Mouse (Mus musculus): ENCODE data around the gene Masp1.

The Masp1 gene

DNA sequence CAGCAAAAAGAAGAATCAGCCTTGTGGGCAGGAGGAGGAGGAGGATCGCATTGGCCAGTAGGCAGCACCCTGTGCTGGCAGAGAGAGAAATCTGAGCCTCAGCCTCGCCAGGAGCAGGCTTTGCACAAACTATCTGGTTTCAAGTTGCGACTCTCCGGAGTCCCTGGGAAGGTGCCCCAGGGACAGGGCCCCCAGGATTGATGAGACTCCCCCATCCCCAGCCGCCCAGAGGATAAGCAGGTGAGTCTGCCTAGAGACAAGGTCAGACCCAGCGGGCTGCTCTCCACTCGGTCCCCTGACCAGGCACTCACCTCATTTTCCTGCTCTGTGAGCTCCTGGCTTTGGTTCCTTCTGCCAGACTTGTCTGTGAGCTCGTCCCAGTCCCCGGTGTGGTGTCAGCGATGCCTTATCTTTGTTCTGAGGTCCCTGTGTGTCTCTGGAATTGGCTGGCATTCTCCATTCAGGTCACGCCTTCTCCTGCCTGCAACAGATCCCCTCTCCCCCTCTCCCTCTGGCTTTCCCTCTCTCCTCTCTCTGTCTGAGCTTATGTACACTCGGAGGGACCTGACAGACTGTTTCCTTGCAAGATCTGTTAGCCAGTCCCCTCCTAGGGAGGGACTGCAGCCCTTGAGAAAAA, at the start of gene Masp1, which contains the start of gene Rtp4:
Gene Masp1, minus strand, starts transcription at position 581 of the 637 bp plus-strand sequence.
Gene Rtp4, plus strand, starts transcription at position 57 of the 637 bp plus-strand sequence.
- DNase-seq (ENCODE audit: low spot score in 2 of 2) = no peak

DNA sequence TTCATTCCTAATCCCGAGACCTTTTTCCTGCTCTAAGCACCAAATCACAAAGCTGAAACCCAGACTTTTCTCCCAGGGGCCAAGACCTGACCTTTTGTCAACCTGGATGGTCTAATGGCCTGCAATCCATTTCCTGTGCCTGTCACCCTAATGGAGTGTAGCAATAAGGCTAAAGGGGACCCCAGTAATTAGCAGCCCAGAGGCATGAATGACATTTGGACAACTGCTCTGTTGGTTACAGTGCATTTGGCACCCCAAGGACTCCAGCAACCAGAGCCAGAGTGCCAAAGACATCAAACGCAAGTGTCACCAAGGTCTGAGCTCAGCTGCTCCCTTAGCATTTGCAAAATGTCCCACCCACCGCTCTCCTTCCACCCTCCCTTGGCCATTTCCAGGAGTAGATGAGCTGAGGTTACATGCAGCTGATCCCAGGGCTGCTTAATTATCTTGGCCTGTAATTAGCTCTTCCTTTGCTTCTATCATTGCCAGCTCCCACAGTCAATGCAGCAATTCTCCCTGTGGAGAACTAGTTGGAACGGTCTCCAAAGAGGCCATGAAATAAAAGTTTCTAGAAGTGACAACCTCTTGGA, 47.8 kb upstream of the Masp1 start:
- DNase-seq (ENCODE audit: low spot score in 2 of 2) = no peak

DNA sequence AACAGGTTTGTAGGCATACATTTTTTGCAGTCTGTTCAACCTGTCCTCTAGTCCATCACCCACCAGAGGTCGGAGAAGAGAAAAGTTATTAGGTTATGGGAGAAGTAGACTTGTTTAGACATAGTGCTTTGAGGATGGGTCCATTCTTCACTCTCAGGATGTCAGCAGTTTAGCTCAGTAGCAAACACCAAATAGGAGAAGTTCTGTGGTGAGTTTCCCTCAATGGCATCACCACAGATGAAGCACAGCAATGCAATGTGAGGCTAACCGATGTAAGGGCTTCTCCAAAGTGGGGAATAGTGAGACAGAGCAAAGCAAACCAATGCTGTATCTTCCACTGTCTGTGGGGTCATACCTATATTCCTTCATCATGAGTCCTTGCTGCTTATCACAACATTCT, 37.1 kb upstream of the Masp1 start:
- DNase-seq (ENCODE audit: low spot score in 2 of 2) = no peak

DNA sequence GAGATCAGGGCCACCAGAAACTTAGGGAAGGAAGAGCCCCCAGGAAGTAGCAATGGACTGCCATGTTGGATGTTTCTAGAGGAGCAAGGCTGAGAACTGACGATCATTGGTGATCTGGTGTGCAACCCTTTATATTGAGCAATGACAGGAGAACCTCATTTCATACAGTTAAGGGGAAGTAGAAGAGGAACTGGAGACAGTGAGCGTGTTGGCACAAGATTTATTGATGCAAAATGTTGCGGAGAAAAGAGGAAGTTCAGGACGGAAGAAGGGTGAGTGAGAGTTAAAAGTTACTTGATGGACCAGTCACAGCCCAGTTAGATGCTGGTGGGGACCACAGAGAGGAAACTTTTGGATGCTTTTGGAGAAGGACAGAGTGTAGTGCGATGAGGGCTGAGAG, 36.6 kb upstream of the Masp1 start:
- DNase-seq (ENCODE audit: low spot score in 2 of 2) = no peak

DNA sequence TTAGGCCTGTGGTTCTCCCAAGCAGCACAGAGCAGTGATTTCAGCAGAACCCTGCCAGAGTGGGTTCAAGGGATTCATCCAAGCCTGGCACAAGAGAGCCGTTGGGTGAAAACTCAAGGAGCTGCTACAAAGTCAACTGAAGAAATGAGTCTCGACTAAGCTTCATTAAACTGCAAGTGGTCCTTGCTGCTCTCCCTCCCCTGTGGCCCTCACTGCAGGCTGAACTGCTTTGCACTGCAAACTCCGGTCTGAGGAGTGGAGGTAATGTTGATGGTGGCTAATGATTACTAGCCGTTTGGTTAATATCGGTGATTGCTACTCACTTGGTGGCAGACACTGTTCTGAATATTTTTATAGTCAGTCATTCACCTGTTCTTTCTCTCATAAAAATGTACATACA, 34.1 kb upstream of the Masp1 start:
- DNase-seq (ENCODE audit: low spot score in 2 of 2) = no peak

DNA sequence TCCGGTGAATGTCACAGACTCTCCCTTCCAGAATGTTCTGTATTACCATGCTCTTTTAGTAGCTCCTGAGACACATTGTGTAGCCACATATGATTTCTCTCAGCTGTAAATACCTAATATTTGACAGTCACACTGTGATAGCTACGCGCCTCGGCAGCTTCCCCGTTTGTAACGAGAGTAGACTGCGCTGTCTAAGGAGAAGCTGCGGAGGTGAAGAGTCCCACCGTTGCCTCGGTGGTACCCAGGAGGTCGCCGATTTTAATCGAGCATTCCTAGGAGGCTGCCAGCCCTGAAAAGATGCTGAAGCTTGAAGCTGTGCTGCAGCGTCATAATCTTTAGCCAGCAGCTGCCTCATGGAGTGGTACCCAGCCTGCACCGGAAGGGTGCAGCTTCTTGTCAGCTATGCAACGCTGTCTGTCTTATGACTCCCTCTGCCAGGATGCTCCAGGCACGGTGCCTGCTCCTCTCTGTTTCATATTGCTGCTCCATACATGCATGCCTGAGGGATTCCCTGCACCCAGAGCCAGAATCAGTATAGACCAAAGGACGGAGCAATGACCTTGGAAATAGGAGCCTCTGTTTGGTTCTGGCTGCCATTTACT, 30.5 kb upstream of the Masp1 start:
- DNase-seq (ENCODE audit: low spot score in 2 of 2) = no peak

DNA sequence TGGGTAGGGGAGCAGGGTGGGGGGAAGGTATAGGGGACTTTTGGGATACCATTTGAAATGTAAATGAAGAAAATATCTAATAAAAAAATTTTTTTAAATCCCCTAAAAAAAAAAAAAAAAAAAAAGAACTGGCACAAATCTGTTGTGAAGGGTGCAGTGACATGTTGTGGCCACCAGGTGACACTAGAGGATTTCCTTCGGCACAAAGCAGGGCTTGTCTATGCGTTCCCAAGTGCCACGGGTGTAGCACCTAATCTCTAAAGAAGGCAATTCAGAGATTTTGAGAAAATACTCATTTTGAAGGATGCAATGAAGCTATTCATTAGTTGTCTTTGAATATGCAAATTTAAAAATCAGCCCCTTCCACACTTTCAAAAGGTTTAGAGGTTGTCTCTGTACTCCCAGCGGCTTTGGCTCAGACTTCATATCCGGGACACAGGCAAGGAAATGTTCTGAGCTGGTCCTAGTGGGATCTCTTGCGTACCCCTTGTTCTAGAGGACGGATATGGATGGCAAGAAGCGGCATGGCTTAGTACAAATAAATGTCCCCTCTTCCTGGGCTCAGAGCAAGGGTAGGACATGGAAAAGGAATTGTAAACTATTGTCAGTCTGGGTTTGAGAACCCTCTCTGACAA, 29.8 kb upstream of the Masp1 start:
- DNase-seq (ENCODE audit: low spot score in 2 of 2) = peak; percentile 42 to 58

DNA sequence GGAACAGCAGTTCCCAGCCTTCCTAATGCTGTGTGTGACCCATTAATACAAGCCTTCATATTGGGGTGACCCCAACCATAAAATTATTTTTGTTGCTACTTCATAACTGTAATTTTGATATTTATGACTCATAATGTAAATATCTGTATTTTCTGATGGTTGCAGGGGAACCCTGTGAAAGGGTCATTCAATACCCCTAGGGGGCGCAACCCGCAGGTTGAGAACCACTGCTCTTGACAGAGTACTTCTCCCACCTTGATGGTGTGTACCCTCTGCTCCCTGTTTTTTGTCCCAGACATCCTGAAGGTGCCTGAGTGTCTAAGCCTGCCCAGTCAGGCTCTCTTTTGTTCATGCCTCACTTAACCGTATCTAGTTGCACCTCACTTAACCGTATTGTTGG, 27.2 kb upstream of the Masp1 start:
- no peak for DNase-seq (ENCODE audit: low spot score in 2 of 2)

DNA sequence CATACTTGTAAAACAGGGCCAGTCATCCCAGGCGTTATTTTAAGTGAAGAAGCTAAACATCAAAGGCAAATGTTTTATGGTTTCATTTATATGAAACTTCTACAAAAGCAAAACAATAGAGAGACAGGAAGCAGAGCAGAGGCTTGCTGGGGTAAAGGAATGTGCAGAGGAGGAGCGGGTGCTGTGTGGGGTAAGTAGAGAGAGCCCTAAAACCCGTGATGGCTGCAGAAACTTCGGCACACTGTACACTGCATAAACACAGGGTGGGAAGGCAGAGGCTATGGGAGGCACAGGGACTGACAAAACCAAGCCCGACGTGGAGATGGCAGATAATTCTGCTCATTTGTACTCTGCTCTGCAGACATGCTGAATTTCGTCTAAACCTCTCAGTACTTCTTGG, 23.7 kb upstream of the Masp1 start:
- no peak for DNase-seq (ENCODE audit: low spot score in 2 of 2)

DNA sequence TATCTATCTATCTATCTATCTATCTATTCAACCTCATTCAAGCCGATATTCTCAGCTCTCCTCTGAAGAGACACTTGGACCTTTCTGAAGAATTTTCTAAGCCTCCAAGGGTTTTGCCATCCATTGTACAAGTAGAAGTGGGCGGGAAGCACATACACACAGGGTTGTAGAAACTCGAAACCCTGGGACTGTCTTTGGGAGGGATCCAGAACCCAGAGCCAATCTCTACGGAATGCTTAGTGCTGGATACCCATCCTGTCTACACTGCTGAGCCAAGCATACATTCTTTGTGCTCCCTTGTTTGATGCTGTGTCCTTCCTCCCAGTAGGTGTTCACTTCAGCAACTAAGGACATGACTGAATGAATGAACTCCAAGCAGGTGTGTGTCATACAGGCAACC, 22.3 kb upstream of the Masp1 start:
- DNase-seq (ENCODE audit: low spot score in 2 of 2) = no peak

DNA sequence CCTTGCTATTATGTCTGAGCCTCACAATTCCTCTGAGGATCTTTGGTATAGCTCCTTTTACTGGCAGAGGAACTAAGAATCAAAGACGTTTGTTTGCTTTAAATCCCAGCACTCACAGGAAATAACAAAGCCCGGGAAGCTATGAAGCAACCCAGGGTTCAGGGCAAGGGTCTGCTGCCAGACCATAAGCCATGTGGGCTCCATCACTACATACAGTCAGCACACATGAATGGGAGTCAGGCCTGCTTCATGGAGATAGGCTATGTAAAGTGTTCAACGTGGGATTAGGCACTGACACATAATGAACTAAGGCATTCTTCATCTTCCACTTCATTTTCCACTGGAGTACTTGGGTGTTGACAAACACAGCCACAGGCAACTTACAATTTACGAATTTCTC, 20.4 kb upstream of the Masp1 start:
- DNase-seq (ENCODE audit: low spot score in 2 of 2) = no peak

DNA sequence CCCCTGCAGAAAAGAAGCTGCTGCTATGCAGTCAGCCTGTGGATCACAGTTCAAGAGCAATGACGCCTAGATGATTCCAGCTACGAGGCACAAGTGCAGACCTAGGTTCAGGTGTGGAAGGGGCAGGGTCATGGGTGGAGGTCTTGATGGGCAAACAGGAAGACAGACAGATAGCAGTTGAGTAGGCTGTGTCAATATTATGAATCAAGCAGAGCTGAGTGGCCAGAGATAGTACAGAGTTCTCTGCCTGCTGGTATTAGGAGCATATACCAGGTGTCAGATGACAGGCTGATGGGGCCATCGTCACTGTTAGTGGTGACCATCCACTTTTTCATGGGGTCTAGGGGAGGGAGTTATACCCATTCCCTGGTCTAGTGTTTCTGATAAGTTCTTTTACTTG, 13.1 kb upstream of the Masp1 start:
- DNase-seq (ENCODE audit: low spot score in 2 of 2) = no peak

DNA sequence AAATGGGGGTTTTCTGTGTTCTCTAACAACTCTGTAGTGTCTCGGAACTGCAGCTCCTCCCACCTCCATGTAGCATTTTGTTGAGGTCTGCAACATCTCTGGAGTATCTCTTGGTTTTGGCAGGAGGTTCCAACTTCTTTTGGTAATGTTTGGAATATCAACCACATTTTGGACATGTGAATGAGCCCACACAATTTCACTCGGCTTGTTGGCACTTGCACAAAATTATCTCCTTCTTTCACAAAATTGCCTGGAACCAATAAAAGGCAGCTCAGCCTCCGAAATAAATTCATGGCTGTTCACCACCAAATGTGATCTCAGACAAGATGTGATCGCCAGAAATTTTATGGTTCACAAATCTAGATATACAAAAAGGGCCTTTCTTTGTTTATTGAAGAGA, 8.6 kb upstream of the Masp1 start:
- DNase-seq (ENCODE audit: low spot score in 2 of 2) = no peak

DNA sequence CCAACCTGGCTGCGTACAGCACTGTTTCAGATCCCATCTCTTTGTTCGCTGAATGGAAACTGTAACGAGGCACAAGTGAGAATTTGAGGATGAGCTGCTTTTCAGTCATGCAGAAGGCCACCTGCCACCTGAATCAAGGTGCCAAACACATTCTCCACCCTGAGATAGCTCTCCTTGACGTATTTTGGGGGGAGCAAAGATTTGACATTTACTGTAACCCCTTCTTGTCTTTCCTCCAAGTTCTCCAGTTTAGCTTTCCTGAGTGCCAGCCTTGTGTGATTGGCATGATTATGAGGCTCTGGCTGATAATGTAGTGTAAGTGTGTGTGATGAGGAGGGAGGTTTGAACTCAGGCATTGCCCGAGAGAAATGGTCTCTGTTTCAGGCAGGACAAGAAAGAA, 1.5 kb upstream of the Masp1 start:
- no peak for DNase-seq (ENCODE audit: low spot score in 2 of 2)

DNA sequence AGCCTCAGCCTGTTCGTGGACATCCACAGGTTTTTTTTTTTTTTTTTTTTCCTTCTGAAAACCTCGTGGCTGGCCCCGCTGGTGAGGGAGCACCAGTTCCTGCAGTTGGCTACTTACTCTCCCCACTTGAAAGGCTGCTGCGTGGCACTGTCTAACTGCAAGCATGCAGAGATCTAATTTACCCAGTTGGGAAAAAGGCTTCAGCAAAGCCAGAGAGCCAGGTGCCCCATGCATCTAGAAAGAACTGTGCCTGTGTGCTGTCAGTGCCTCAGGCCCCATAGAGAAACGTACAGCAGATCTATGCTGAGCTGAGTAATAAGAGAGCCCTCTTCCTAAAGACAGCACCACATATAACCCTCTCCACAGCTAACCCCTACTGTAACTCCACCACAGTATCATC, 477 bp upstream of the Masp1 start:
- no peak for DNase-seq (ENCODE audit: low spot score in 2 of 2)

DNA sequence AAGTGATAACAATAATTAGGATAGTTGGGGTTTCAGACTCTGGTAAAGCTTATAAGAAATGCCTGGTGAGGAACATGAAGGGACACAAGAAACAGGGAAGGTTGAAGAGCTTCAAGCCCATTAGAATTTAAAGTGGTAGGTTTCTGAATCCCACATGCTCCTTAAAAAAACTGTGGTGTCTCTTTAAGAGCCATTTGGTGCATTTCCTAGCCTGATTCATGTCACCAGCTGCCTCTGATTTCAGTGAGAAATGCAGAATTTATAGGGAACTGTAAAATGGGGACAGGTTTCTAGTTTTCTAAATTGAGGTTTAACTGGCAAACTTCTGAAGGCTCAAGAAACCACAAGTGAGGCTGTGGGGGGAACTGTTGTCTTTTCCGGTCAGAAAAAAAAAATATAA, 844 bp downstream of the Masp1 start:
- DNase-seq (ENCODE audit: low spot score in 2 of 2) = no peak

DNA sequence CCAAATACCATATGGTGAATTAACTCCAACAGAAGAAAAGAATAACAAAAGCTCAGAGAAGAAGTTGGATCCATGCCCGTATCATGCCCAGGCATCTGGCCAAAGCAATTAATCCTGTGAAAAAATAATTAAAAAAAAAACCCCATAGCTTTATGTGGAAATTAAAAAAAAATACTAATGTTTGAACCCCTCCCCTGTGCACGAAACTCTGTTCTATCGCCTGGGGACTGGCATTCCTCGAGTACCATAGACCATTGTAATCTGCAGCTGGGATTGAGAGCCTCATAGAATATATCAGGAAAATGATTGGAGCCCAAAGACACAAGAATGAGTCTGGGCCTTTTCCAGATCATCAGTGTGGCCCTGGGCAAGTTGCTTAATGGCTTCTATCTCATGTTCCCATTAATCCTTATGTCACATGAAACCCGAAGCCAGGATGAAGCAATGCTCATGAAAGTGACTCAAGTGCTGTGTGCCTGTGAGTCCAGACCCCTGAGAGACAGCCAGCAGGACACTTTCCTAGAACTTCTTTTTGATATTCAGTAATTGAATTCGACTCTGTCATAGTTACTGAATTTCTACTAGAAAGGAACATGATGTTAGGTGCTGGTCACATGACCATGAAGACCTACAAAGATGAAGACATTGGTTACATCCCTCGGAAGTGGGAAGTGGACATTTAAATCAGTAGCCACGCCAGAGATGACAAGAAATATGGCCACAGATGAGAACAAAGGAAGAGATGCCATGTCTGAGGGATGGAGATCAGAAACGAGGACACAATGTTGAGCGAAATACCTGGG, 1.8 kb downstream of the Masp1 start:
- DNase-seq (ENCODE audit: low spot score in 2 of 2) = no peak

DNA sequence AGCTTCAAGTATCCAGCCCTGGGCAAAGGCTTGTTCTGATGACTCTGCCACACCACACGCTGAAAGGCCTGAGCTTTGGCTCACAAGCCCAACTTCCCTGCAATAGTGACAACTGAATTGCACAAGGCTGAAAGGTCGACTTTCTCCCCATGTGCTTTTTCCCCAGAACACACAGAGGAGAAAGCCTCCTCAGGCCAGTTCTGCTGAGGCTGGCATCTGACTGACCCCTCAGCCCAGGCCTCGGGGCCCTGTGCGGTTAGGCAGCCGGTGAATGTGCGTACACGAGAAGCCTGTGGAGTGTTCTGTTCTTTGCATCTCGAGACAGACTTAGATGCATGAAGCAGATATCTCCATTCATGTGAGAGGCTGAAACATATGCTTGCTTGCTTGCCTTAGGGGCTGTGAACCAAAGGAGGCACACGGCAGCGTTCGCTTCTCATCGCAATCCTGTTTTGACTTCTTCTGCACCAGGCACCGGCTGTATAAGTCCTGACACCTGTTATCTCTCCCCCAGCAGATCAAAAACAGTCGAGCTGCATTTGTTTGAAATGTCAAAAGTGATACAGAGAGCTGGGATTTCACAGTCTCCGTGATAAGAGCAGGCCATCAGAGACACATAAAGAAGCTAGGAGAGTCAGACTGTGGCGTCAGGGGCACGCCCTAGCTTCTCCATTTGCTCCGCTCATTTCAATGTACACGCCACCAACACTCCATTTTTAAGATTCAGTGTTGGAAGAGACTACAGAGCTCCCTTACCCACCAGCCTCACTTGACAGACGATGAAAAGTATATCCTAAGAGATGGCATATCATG, 2.7 kb downstream of the Masp1 start:
- no peak for DNase-seq (ENCODE audit: low spot score in 2 of 2)

DNA sequence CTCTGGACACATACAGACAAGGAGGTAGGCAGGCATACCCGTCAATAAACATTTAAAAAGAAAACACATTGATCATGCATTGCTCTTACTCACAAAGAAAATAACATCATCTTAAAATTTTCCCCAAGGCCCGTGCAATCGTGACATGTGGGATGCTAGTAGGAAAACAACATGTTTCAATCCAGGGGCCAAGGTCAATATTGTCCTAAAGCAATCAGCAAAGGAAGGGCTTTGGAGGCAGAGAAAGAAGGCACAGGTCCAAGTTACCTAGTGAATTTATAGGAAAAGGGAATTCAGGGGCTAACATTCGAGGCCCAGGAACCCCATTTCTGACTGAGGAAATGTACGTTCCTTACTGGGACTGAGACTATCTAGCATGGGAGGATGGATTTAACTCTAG, 3.4 kb downstream of the Masp1 start:
- DNase-seq (ENCODE audit: low spot score in 2 of 2) = no peak

DNA sequence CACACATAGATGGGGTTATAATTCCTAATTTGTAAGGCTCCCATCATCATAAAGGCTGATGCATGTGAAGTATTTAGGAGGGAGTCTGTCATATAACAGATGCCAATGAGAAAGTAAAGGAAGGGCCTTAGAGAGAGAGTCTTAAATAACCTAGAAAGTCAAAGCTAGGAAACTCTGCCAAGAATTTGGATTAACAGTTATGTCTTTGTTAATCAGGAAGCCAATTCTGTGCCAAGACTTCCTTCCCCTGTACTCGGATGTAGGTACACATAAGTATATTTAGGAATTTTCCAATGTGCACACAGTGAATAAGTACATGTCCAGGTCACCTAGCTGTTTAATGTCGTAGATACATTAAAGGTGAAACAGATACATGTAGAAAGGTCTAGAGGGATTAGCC, 4.0 kb downstream of the Masp1 start:
- DNase-seq (ENCODE audit: low spot score in 2 of 2) = no peak

DNA sequence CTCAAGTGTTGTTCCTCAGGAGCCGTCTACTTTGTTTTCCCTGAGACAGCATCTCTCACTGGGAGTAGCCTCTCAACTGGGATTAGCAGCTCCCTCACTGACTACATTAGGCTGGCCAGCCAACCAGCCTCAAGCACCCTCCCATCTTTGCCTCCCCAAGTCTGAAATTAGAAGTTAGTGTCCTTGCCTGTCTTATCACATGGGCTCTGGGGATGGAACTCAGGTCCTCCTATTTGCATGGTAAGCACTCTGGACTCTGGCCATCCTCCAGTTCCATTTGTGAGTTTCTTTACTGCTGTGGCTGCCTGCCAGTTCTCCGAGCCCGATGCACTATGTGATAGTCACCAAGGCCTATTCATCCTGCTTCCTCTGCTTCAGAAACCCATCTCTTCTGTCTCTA, 4.8 kb downstream of the Masp1 start:
- no peak for DNase-seq (ENCODE audit: low spot score in 2 of 2)
